Mouse (Mus musculus): ENCODE data around the gene Olfr67. TPM values are rescaled to one million over a fixed set of nuclear protein-coding genes. Genes with fewer than 3 reads are reported as not detected.
"Not testable (repeated sequence)": the region's sequence is repeated elsewhere in the genome, so short reads cannot be mapped to it uniquely, and the experiment has no call there.

Olfr67 gene
- not detected for total RNA-seq (2021)

DNA sequence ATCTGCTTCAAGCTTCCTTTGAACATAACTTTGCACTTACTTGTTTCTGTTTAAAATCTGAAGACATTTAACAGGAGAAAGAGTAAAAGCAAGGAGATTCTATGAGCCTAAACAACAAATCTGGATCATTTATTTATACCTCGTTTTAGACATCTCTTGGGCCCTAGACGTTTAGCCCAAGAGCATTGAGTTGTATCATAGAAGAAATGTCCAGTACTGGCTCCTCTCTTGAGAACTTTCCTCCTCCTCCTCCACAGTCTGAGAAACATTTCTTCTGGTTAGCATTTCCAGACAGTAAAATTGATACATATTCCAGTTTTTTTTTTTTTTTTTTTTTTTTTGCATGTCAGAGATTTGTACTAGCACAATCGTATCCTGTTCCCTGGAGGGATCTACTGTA is at the start of gene Olfr67:
Olfr67 (minus strand) TSS at position 101 of the 400 bp plus-strand sequence.
- intact Hi-C loops (cut with DNase I), result no loop called here
- DNase-seq, result no peak

DNA sequence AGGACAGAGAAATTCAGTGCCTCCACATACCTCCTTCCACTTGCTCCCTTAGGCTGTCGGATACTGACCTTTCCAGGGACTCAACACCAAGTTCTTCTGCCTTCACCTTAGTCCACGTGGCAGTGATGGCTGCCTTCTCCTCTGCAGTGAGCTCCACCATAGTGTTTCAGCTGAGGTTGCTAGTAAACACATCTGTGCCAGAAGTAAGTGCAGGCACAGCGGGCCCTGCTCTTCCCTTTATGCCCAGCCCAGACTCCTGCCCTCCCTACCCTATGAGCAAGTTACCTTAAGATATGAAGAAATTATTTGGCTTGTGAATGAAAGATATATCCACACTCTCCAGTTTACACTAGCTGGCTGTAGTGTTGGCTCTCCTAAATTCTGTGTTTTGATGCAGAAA is 48.6 kb upstream of the Olfr67 start, which contains the start of gene Hbb-bh2:
Hbb-bh2 (minus strand) TSS at position 253 of the 400 bp plus-strand sequence.
- DNase-seq, result no peak
- intact Hi-C loops (cut with DNase I), result no loop called here

DNA sequence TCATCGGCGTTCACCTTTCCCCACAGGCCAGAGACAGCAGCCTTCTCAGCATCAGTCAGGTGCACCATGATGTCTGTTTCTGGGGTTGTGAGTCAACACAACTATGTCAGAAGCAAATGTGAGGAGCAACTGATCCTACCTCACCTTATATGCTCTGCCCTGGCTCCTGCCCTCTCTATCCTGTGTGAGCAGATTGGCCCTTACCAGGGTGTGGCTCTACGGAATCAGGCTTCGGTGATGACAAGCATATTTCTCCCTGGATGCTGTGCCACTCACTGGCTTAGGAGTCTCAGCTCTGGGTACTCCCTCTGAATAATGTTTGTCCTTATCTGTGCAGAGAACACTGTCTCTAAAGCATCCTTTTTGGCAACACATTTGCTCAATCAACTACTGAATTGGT is 36.2 kb upstream of the Olfr67 start, which contains the start of gene Hbb-bs:
Hbb-bs (minus strand) TSS at position 289 of the 400 bp plus-strand sequence.
- intact Hi-C loops (cut with DNase I), result no loop called here
- no peak for DNase-seq

DNA sequence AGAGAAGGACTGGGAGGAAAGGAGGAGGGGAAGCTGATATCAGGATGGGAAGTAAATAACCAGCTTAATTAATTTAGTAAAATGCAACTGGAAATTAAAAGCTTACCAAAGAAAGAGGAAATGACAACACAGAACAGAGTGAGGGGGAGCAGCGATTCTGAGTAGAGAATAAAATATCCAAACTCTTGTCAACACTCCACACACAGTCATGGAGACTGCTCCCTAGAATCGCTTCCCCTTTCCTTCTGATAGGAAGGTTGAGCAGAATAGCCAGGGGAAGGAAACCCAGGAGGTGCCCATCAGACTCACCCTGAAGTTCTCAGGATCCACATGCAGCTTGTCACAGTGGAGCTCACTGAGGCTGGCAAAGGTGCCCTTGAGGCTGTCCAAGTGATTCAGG is 35.5 kb upstream of the Olfr67 start:
- intact Hi-C loops (cut with DNase I); DNase-seq: not testable (repeated sequence)

- no peak for DNase-seq
- intact Hi-C loops (cut with DNase I), result no loop called here
Observed at GRCm38 (mm10) chr7:103826255-103826887, 34.8 kb upstream of the Olfr67 start.

GRCm38 (mm10) chr7:103825536-103826254 is 34.1 kb upstream of the Olfr67 start:
- intact Hi-C loops (cut with DNase I), result no loop called here
- DNase-seq, result no peak

- no peak for DNase-seq
Observed at GRCm38 (mm10) chr7:103824597-103824996, 33.0 kb upstream of the Olfr67 start.

GRCm38 (mm10) chr7:103815085-103815484 is 23.5 kb upstream of the Olfr67 start:
- DNase-seq; intact Hi-C loops (cut with DNase I): not testable (repeated sequence)

More at GRCm38 (mm10) chr7:103824597-103824996, 33.0 kb upstream of the Olfr67 start:
- intact Hi-C loops (cut with DNase I), result no loop called here

- intact Hi-C loops (cut with DNase I), result no loop called here
- DNase-seq, result no peak
Observed at GRCm38 (mm10) chr7:103813766-103814165, 22.1 kb upstream of the Olfr67 start, which contains the start of gene Hbb-bt. Gene Hbb-bt (minus strand): TSS chr7:103813996.

GRCm38 (mm10) chr7:103813152-103813551 is 21.5 kb upstream of the Olfr67 start:
- intact Hi-C loops (cut with DNase I); DNase-seq: not testable (repeated sequence)

DNA sequence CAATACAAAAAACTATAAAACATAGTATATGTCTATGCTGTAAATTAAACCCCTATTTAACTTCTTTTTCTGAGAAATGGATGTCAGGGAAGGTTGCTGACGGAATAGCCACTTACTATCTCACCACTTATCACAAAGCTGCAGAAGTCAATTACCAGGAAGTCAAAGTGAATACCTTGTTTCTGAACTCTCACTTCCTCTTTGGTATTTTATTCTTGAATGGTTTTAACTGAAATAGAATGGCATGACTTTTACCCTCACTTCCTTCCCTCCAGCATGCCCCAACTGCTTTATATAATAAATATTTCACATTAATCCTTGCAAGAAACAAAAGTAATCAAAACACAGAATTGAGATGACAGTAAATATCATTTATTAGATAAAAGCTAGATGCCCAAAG is 20.6 kb upstream of the Olfr67 start:
- intact Hi-C loops (cut with DNase I), result no loop called here
- DNase-seq, result no peak

DNA sequence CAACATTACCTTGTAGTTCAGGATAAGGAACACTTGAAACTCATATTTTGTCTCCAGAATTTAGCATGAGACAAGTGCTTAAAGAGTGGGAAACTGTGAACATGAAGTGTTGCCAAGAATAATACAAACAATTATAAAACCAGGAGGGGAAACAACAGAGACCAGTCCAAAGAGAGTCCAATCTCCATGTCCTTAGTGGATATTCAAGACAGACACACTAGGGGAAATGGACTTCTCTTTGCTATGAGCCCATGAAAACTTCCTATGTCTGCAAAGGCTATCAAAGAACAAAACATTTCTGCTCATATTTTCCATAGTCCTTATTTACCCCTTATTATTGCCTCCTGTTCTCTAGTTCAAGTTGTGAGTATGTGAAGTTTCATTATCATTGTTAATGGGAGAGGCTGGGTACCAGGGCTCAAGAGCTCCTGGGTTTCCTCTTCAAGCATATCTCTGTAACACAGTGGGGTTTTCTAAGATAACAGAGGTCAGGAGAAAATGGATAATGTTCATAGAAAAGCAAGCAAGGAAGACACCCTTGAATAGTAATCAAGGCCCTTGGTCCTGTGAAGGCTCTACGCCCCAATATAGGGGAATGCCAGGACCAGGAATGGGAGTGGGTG is 19.7 kb upstream of the Olfr67 start:
- intact Hi-C loops (cut with DNase I), result no loop called here
- DNase-seq, result no peak

GRCm38 (mm10) chr7:103810746-103811145 is 19.1 kb upstream of the Olfr67 start:
- intact Hi-C loops (cut with DNase I), result no loop called here
- DNase-seq, result no peak

- intact Hi-C loops (cut with DNase I), result no loop called here
- no peak for DNase-seq
Observed at GRCm38 (mm10) chr7:103810296-103810695, 18.7 kb upstream of the Olfr67 start.

DNA sequence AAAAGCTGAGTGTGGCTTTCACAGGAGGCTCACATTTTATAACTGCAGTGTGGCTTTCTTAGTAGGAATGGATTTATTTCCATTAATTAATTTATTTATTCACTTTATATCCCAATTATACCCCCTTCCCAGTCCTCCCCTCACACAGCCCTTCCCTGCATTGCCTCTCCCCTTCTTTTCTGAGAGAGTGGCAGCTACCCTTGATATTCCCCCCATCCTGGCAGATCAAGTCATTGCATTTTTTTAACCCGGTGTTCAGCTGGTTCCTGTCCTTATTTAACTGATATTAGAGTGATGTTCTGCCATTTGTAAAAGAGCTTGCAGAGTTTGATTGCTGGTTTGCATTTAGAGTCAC is 18.2 kb upstream of the Olfr67 start:
- intact Hi-C loops (cut with DNase I), result no loop called here

DNA sequence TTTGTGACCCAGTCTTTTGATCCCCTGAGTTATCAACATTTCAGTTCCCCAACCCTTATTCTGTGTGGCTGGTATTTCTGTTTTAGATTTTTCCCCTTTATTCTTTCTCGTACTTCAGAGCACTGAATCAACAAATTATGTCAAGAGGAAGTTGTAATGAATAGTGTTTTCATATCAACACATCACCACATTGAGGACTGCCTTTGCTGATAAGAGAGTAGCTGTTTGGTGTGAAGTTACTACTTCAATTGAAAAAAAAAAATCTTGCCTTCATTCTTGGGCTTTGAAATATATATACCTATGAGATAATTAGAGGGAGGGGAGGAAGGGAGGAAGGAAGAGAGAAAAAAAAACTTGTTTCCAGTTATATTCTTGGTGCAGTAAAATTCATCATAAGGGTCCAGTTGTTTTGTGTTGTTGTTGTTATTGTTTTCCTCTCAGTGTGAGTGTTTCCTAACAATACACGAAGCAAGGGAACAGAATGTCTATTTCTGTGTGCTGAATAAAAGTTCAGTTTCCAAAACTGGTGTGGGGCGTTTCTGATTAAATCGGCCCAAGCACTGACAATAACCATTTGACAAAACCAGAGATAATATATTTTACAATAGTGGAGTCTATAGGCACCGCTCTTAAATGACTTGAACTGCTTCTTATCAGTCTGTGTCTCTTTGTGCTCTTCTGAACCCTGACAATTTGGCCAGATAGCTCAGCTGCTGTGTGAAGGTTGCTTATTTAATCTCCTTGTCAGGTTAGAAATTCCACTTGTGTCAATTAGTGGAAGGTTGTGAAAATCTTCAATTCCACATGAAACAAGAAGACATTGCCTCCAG is 17.6 kb upstream of the Olfr67 start:
- DNase-seq, result no peak
- intact Hi-C loops (cut with DNase I), result no loop called here

More for the DNA sequence above, 18.2 kb upstream of the Olfr67 start:
- DNase-seq, result no peak

DNA sequence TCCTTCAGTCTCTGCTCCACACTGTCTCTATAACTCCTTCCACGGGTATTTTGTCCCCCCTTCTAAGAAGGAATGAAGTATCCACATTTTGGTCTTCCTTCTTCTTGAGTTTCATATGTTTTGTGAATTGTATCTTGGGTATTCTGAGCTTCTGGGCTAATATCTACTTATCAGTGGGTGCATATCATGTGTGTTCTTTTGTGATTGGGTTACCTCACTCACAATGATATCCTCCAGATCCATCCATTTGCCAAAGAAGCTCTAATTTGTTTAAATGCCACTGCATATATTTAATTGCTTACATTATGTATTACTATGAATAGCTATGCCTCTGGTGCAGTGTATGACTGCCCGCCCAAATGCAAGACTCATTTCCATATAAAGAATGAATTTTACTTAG is 16.5 kb upstream of the Olfr67 start:
- DNase-seq; intact Hi-C loops (cut with DNase I): not testable (repeated sequence)

DNA sequence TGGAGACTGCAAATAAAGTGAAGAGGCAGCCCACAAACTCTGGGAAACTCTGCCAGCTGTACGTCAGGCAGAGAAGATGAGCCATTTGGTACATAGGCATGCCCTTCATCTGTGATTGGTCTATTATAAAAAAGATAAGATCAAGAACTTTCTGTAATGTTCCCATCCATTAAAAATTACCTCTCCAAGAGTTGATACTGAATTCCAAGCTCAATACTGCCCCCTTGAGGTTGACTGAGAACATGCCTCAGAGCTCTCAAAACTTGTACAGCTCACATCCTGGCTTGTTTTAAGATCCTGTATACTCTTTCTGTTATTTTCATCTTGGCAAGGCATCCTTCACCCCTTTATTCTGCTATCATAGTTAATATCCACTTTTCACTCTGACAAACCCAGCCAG is 15.2 kb upstream of the Olfr67 start:
- DNase-seq, result no peak
- intact Hi-C loops (cut with DNase I), result no loop called here

DNA sequence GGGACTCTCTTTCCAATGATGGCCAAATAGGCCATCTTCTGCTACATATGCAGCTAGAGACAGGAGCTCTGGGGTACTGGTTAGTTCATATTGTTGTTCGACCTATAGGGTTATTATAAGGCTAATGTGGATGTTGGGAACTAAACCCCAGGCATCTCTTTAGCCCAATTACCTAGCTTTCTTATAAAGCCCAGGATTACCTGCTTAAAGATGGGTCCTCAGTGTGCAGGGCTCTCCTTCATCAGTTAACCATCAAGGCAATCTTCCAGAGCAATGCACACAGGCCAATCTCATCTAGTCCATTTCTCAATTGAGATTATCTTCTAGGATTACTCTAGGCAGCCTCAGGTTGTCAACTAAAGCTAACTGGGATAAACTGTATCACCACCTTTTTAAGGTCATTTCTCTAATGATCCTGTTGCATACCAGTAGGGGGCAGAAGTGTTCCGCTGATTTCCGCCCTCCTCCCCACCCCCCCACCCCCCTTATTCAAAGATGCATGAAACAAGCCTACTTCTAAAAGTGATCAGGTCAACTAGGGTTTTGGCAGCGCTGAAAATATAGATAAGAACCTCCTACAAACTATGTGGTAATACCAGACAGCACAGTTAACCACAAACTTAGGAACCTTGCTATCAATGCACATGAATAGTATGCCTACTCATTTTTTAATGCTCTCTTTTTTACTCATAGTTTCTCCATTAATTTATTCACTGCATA is 1.2 kb upstream of the Olfr67 start:
- DNase-seq, result no peak
- intact Hi-C loops (cut with DNase I), result no loop called here

- no peak for DNase-seq
- intact Hi-C loops (cut with DNase I), result no loop called here
Observed at GRCm38 (mm10) chr7:103779598-103779997, 12.0 kb downstream of the Olfr67 start, which contains the start of gene Olfr68. Gene Olfr68 (minus strand): TSS chr7:103779698.
